Mouse (Mus musculus) limb, embryonic 13.5 days (tissue): ENCODE measurements around the gene Clic3. TPM values are rescaled to one million over a fixed set of nuclear protein-coding genes. Genes with fewer than 3 reads are reported as not detected.

Source experiments
- ATAC-seq: fragments of 200-750 bp; cut with Nextera tagmentation; 2 replicates; pipeline ENCODE4 v1.8.0; 2017; ENCODE audit warnings: low read depth, moderate number of reproducible peaks, moderate TSS enrichment; ENCODE audit not compliant: low FRiP score
- H3K27ac ChIP-seq: fragments of 300-500 bp; sonication (generic); 2 replicates; pipeline ENCODE4 v1.5.1; 2015; ENCODE audit warnings: inconsistent platforms, mild to moderate bottlenecking, moderate library complexity
- H3K27me3 ChIP-seq: fragments of 300-500 bp; sonication (generic); 2 replicates; pipeline ENCODE4 v1.6.1; 2015; ENCODE audit warnings: mild to moderate bottlenecking, inconsistent platforms
- H3K36me3 ChIP-seq: fragments of 300-500 bp; sonication (generic); 2 replicates; pipeline ENCODE4 v1.6.1; 2015; ENCODE audit warnings: inconsistent platforms, mild to moderate bottlenecking, moderate library complexity
- H3K4me1 ChIP-seq: fragments of 300-500 bp; sonication (generic); 2 replicates; pipeline ENCODE4 v1.6.1; 2015; ENCODE audit warnings: inconsistent platforms
- H3K4me2 ChIP-seq: fragments of 300-500 bp; sonication (generic); replicated peaks from 2 replicates; pipeline ENCODE4 v1.6.1; 2015; ENCODE audit warnings: inconsistent platforms, mild to moderate bottlenecking, moderate library complexity
- H3K4me3 ChIP-seq: fragments of 300-500 bp; sonication (generic); 2 replicates; pipeline ENCODE4 v1.5.1; 2015; ENCODE audit warnings: moderate library complexity, mild to moderate bottlenecking, inconsistent platforms
- H3K9ac ChIP-seq: fragments of 300-500 bp; sonication (generic); 2 replicates; pipeline ENCODE4 v1.6.1; 2015; ENCODE audit warnings: mild to moderate bottlenecking, inconsistent platforms
- H3K9me3 ChIP-seq: fragments of 300-500 bp; sonication (generic); 2 replicates; pipeline ENCODE4 v1.6.1; 2016; ENCODE audit warnings: inconsistent platforms
- WGBS: fragments of 180-500 bp; shearing (Covaris S2); methylation state at CpG from one replicate; pipeline ENCODE4 v1.1.7; 2015; 5-methylcytosine and 5-hydroxymethylcytosine counted together
- polyA plus RNA-seq: library from polyadenylated mRNA; unstranded; fragments of >200 nt; fragmentation: Nextera tagmentation; extraction: Ambion mirVana; gene quantifications from 2 replicates; pipeline ENCODE4 v1.2.1, GENCODE M21; 2015

Clic3 gene
- polyA plus RNA-seq, 1 experiment from 2014 or later = 2.5 TPM

DNA sequence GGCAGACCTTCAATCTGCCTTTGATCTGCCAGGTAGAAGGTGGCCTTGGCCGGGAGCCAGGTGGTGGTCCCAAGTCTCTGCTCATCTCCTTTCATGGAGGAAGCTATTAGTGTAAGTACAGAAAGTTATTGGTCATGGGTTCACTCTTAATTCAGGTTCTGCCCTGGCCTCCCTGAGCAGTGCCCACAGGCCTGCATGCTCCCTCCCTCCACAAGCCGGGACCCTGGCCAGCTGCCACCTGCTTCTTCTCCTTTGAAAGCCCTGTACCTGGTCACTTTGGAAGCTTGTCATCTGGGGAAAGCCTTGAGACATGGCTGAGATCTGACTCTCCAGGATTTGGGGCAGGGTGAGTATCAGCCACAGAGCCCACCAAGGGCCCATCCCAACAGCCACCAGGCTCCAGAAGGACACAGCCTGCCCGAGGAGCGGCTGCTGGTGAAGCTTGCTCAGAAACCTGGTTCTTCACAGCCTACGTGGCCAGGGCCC lies 36.9 kb downstream of the Clic3 start, which contains the start of gene Lcn12:
Lcn12 (minus strand) TSS at position 436 of the 486 bp plus-strand sequence.
- no peak for ATAC-seq
- no peaks in the 10 kb centered on the region for H3K27me3 ChIP-seq
- H3K4me1 ChIP-seq = no peaks in the 10 kb centered on the region
- no peak within 1 kb of the TSS for H3K27ac ChIP-seq
- WGBS = 91% methylated on average over 5 of the region's 5 CpGs
- no peak within 1 kb of the TSS for H3K4me3 ChIP-seq
- H3K9me3 ChIP-seq = no peaks in the 10 kb centered on the region
- no peaks in the 10 kb centered on the region for H3K36me3 ChIP-seq
- H3K4me2 ChIP-seq = no peak within 1 kb of the TSS
- H3K9ac ChIP-seq = no peak within 1 kb of the TSS

DNA sequence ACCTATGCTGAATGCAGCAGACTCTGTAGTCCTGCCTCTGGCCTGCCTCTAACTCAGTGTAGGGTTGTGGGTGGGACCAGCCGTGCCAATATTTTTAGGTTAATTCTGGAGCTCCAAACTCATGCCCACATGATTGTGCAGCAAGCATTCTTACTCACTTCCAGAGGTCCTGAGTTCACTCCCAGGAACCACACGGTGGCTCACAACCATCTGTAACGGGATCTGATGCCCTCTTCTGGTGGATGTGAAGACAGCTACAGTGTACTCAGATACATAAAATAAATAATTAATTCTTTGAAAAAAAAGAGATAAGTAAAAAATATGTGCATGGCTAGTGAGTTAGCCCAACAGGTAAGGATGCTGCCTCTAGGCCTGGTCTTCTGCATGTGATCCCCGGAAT lies 39.8 kb downstream of the Clic3 start:
- 43% methylated on average over 4 of the region's 4 CpGs for WGBS
- Histone ChIP-seq H3K4me2 (no peak overlapping the region), H3K4me3 (no peak overlapping the region), H3K36me3 (no peaks in the 10 kb centered on the region), H3K9ac (no peak overlapping the region), H3K9me3 (no peaks in the 10 kb centered on the region), H3K4me1 (peaks cover 8% of the 10 kb centered on the region), H3K27ac (no peak overlapping the region), H3K27me3 (no peaks in the 10 kb centered on the region)
- ATAC-seq = no peak

DNA sequence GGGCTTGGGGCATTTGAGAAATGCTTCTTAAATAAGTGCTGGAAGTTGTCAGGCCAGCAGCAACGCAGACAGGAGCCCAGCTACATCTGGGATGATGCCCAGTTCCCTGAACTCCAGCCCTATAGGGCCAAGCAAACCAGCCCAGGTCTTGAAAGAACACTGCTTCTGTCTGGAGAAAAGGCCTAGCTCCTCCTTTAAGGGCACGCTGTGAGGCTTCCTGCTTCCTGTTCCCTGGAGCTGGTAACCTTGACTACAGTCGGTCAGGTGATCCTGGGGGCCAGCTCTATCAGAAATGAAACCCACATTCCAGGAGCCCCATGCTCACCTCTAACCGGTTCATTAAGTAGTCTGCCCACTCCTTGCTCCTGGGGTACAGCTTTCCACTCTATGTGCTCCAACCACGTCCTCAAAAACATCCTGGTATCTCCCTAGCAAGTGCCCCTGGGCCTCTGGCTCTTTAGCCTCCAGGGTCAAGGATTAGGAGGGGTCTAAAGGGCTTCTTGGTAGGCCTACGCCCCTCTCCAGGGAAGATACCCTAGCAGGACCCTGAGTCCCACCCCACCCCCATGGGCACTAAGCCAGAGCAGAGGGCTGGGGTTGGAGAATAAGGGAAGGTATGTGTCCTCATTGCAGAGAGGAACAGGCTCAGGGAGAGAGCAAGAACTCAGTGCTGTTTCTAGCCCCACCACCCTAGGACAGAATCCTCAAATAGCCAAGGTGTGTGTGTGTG lies 41.4 kb downstream of the Clic3 start:
- ATAC-seq = no peak
- Histone ChIP-seq H3K4me2 (no peak overlapping the region), H3K9me3 (no peaks in the 10 kb centered on the region), H3K36me3 (peaks cover 9% of the 10 kb centered on the region), H3K4me3 (no peak overlapping the region), H3K27me3 (no peaks in the 10 kb centered on the region), H3K4me1 (peaks cover 16% of the 10 kb centered on the region), H3K27ac (no peak overlapping the region), H3K9ac (peak overlapping the region; percentile 39)
- whole genome bisulfite sequencing = 50% methylated on average over 6 of the region's 6 CpGs

DNA sequence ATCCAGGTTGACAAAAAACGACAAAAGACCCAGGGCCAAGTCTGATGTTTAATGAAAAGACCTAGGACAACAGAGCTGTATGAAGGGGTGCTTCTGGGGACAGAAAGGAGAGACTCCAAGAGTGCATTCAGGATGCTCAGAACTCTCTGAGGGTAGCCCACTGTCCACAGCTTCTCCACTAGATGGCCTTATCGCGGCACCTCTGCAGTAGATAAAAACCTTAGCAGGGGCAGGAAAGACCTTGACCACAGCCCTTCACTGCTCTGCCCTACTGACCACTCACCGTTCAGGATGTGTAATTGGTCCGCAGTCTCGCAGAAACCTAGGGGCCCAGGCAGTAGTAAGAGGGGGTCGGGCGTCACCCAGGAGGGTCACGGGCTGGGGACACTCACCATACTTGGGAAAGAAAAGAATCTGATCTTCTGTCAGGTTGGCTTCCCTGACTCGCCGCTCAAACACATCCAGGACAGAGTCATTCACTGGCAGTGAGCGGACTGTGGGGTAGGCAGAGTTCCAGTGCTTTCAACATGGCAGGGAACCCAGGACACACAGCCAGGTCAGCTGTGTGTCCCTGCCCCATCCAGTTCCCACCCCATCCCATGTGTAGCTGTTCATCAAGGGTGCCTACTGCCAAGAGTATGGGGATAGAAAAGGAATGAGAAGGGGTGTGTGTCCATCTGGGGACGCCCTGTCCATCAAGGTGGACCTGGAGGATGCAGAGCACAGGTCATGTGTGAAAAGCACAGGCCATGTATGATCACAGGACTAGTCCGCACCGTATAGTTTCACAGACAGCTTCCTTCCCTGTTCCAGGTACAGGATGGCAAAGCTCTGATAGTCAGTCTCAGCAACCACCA lies 42.2 kb downstream of the Clic3 start:
- no peaks in the 10 kb centered on the region for H3K27me3 ChIP-seq
- H3K27ac ChIP-seq = no peak overlapping the region
- ATAC-seq = no peak
- 62% methylated on average over 15 of the region's 15 CpGs for WGBS
- H3K4me2 ChIP-seq = no peak overlapping the region
- peaks cover 16% of the 10 kb centered on the region for H3K4me1 ChIP-seq
- no peaks in the 10 kb centered on the region for H3K9me3 ChIP-seq
- H3K4me3 ChIP-seq = no peak overlapping the region
- H3K36me3 ChIP-seq = peaks cover 17% of the 10 kb centered on the region
- no peak overlapping the region for H3K9ac ChIP-seq

DNA sequence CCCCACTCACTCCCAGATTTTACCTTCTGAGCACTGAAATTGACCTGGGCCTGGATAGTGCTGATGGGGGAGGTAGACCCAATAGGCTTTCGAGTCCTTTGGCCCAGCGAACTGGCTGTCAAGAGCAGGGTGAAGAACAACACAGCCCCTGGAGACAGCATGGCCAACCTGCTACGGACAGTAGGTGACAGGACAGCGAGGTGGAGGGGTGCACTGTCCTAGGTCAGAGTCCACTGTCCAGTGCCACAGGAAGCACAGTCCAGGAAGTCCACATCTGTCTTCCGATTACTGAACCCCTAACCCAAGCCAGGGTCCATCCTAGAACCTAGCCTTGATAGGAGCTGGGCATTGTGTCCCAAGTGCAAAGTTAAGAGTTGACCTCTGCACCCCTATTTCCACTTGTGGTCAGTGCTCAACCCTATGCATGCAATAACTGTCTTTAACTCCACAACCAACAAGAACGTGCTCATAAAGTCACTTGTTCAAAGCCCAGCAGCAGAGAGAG lies 43.5 kb downstream of the Clic3 start:
- H3K9ac ChIP-seq = peak overlapping the region; percentile 66
- H3K9me3 ChIP-seq = no peaks in the 10 kb centered on the region
- peak overlapping the region; percentile 80 for H3K4me3 ChIP-seq
- H3K36me3 ChIP-seq = peaks cover 30% of the 10 kb centered on the region
- peak; percentile 28 for ATAC-seq
- peaks cover 16% of the 10 kb centered on the region for H3K4me1 ChIP-seq
- peak overlapping the region; percentile 67 for H3K4me2 ChIP-seq
- H3K27ac ChIP-seq = peak overlapping the region; percentile 28; the same call in 1 of the 2 replicates
- H3K27me3 ChIP-seq = no peaks in the 10 kb centered on the region
- WGBS = 69% methylated on average over 6 of the region's 6 CpGs

DNA sequence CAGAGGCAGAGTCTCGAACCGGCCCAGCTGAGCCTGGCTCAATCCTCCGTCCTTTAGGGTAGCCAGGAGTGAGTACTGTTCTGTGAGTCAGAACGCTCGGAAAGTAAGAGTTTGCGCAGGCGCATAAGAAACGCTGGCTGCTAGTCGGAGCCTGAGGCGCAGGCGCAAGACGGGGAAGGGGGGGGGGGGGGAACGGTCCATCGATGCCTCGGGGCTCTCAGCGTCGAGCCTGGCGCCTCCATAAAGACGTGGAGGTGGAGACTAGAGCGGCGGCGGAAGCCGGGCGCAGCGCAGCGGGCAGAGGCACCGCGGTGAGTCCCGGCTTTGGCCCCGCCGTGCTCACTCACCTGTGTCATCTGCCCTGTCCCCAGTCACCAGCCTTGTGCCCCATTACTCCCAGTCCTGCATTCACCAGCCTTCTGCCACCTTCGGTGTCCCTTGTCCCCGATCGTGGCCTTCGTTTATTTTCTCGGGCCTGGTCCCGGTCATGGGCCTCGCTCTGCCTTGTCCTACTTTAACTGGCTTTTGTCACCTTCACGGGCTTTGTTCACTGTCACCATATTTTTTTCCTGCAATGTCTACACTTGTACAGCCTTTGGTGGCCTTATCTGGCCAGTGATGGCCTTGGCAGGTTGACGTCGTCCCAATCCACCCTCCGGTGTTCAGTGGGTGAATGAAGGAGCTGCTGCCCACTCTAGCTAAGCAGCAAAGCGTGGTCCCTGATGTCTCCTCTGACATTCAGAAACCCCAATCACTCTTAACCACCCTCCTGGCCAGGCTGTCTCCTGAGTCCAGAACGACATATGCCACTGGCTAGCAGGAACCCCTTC lies 44.2 kb downstream of the Clic3 start, which contains the start of gene Fbxw5:
Fbxw5 (plus strand) TSS at position 175 of the 830 bp plus-strand sequence.
- peak; percentile 88 for ATAC-seq
- WGBS = 1% methylated on average over 36 of the region's 44 CpGs

DNA sequence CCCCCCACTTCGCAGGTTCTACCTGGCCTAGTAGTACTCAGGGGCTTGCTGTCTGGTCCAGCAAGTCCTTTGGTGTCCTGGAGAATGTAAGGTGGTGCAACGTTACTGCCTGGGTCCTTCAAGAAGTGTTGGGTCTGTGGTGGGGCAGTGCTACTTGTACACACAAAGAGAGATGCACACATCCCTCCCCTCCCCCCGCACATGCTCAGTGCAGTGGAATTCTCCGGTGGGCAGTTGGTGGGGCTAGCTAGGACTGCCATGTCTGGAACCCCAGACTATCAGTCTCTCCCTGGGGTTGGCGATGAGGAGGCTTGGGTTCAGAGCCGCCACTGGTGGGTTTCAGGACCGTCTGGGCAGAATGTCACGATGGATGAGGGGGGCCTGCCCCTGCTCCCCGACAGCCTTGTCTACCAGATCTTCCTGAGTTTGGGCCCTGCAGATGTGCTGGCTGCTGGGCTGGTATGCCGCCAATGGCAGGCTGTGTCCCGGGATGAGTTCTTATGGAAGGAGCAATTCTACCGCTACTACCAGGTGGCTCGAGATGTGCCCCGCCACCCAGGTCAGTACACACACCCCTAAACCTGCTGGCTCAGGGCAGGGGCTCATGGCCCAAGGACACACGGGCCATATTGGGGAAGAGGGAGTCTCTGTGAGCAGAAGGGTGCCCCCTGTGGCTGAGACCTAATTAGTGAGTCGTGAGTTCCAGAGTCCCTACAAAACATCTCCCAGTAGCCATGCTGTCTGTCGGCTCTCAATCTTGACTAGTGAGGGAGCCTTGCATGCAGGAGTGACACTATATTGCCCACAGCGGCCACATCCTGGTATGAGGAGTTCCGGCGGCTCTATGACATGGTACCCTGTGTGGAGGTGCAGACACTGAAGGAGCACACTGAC lies 45.2 kb downstream of the Clic3 start, which contains the start of gene C8g:
C8g (minus strand) TSS at position 127 of the 894 bp plus-strand sequence.
- Histone ChIP-seq H3K4me1 (peaks cover 16% of the 10 kb centered on the region), H3K27ac (peak within 1 kb of the TSS; percentile 69; the same call in 1 of the 2 replicates), H3K4me2 (peak within 1 kb of the TSS; percentile 99), H3K9ac (peak within 1 kb of the TSS; percentile 89), H3K27me3 (no peaks in the 10 kb centered on the region), H3K4me3 (peak within 1 kb of the TSS; percentile 80), H3K9me3 (no peaks in the 10 kb centered on the region), H3K36me3 (peaks cover 42% of the 10 kb centered on the region)
- ATAC-seq = no peak
- WGBS = 77% methylated on average over 20 of the region's 20 CpGs

More for the DNA sequence above, 44.2 kb downstream of the Clic3 start, which contains the start of gene Fbxw5:
- no peaks in the 10 kb centered on the region for H3K9me3 ChIP-seq
- H3K27me3 ChIP-seq = no peaks in the 10 kb centered on the region
- peaks cover 16% of the 10 kb centered on the region for H3K4me1 ChIP-seq
- peak within 1 kb of the TSS; percentile 99 for H3K4me2 ChIP-seq
- H3K36me3 ChIP-seq = peaks cover 37% of the 10 kb centered on the region
- H3K4me3 ChIP-seq = peak within 1 kb of the TSS; percentile 80
- H3K27ac ChIP-seq = peak within 1 kb of the TSS; percentile 69; the same call in 1 of the 2 replicates
- peak within 1 kb of the TSS; percentile 89 for H3K9ac ChIP-seq

DNA sequence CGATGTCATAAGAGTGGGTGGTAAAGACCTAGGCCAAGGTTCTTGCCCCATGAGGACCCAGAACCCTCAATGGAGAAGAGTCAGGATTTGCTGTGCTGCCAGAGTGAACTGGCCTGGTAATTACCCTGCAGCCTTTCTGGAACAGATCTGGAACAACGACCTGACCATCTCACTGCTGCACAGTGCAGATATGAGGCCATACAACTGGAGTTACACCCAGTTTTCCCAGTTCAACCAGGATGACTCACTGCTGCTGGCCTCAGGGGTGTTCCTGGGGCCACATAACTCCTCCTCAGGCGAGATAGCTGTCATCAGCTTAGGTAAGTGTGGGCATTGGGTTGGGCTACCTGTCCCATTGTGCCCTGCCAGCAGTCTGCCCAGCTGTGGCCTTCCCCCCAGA lies 46.1 kb downstream of the Clic3 start:
- Histone ChIP-seq H3K9ac (no peak overlapping the region), H3K4me2 (no peak overlapping the region), H3K36me3 (peaks cover 42% of the 10 kb centered on the region), H3K27me3 (no peaks in the 10 kb centered on the region), H3K4me1 (peaks cover 16% of the 10 kb centered on the region), H3K9me3 (no peaks in the 10 kb centered on the region), H3K4me3 (no peak overlapping the region), H3K27ac (no peak overlapping the region)
- WGBS = 89% methylated on average over 3 of the region's 3 CpGs
- ATAC-seq = no peak

DNA sequence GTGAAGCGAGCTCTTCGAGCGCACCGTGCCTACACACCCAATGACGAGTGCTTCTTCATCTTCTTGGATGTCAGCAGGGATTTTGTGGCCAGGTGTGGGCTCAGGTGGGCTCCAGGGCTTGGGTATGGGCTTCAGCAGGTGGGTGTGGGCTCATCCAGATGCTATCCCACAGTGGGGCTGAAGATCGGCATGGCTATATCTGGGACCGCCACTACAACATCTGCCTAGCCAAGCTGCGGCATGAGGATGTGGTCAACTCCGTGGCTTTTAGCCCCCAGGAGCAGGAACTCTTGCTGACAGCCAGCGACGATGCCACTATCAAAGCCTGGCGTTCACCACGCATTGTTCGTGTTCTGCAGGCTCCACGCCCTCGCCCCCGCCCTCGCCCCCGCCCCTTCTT lies 47.9 kb downstream of the Clic3 start:
- H3K4me2 ChIP-seq = no peak overlapping the region
- H3K36me3 ChIP-seq = peaks cover 42% of the 10 kb centered on the region
- H3K4me3 ChIP-seq = no peak overlapping the region
- 93% methylated on average over 19 of the region's 19 CpGs for WGBS
- H3K27me3 ChIP-seq = no peaks in the 10 kb centered on the region
- H3K4me1 ChIP-seq = peaks cover 16% of the 10 kb centered on the region
- no peak overlapping the region for H3K9ac ChIP-seq
- no peak for ATAC-seq
- H3K27ac ChIP-seq = no peak overlapping the region
- no peaks in the 10 kb centered on the region for H3K9me3 ChIP-seq

DNA sequence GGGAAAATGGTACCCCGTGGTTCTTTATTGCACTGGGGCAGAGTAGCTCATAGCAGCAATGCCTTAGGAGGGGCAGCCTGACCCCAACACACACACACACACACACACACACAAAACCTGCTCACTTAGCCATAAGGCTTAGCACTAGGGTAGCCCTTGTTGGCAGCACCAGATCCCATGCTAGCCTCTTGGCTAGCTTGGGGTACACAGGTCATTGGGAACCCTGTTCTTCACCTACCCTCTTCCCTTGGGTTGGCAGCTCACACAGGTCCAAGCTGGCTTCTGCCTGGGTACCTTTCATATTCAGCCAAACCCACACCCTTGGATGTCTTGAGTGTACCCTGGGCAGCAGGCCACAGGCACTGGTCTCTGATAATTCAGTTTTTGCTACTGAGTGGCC lies 48.4 kb downstream of the Clic3 start:
- no peak overlapping the region for H3K4me2 ChIP-seq
- ATAC-seq = no peak
- H3K27ac ChIP-seq = no peak overlapping the region; the same call in 1 of the 2 replicates
- peaks cover 14% of the 10 kb centered on the region for H3K4me1 ChIP-seq
- H3K4me3 ChIP-seq = no peak overlapping the region
- H3K9me3 ChIP-seq = no peaks in the 10 kb centered on the region
- peaks cover 42% of the 10 kb centered on the region for H3K36me3 ChIP-seq
- WGBS = 92% methylated on average over 1 of the region's 1 CpGs
- H3K9ac ChIP-seq = no peak overlapping the region
- no peaks in the 10 kb centered on the region for H3K27me3 ChIP-seq
